Mouse (Mus musculus) thymus, postnatal 0 days (tissue): ENCODE measurements at regions not wholly inside any gene's neighbourhood (a gene's known extent, or its start where the extent isn't known, plus 50 kb on each side); places are given as distances from the start of the nearest gene placed in this dataset.
A peak's percentile ranks its signal among the peaks of the same experiment; 100 is the strongest.

Experiments used
- DNase-seq: peaks from one replicate; pipeline ENCODE4 v3.0.0-alpha.2; 2015; ENCODE audit warnings: low spot score

- DNase-seq, result no peak
These were observed 102.7 kb upstream of the Foxn2 start for GRCm38 (mm10) chr17:88337649-88338404.

- no peak for DNase-seq
These were observed 99.4 kb upstream of the Foxn2 start for GRCm38 (mm10) chr17:88341141-88341540.

- no peak for DNase-seq
These were observed 98.9 kb upstream of the Foxn2 start for GRCm38 (mm10) chr17:88341599-88341998.

GRCm38 (mm10) chr17:88343091-88343783 is 97.3 kb upstream of the Foxn2 start:
- DNase-seq, result no peak

- no peak for DNase-seq
These were observed 95.1 kb upstream of the Foxn2 start for GRCm38 (mm10) chr17:88345433-88345832.

GRCm38 (mm10) chr17:88346896-88347295 is 93.6 kb upstream of the Foxn2 start:
- no peak for DNase-seq

- no peak for DNase-seq
These were observed 90.6 kb upstream of the Foxn2 start for GRCm38 (mm10) chr17:88349825-88350460.

- DNase-seq, result no peak
These were observed 89.5 kb upstream of the Foxn2 start for GRCm38 (mm10) chr17:88350986-88351385.

GRCm38 (mm10) chr17:88352960-88353359 is 87.6 kb upstream of the Foxn2 start:
- no peak for DNase-seq

GRCm38 (mm10) chr17:88361161-88361560 is 79.3 kb upstream of the Foxn2 start:
- DNase-seq, result no peak

GRCm38 (mm10) chr17:88362404-88362803 is 78.1 kb upstream of the Foxn2 start:
- no peak for DNase-seq

- DNase-seq, result no peak
These were observed 72.6 kb upstream of the Foxn2 start for GRCm38 (mm10) chr17:88367876-88368275.

GRCm38 (mm10) chr17:88369971-88370370 is 70.5 kb upstream of the Foxn2 start:
- no peak for DNase-seq

GRCm38 (mm10) chr17:88370676-88371075 is 69.8 kb upstream of the Foxn2 start:
- DNase-seq, result no peak

GRCm38 (mm10) chr17:88378505-88378904 is 62.0 kb upstream of the Foxn2 start:
- no peak for DNase-seq

GRCm38 (mm10) chr17:88379389-88379788 is 61.1 kb upstream of the Foxn2 start:
- no peak for DNase-seq

GRCm38 (mm10) chr17:88381106-88381505 is 59.4 kb upstream of the Foxn2 start:
- peak; percentile 10 for DNase-seq

GRCm38 (mm10) chr17:88383447-88383846 is 57.1 kb upstream of the Foxn2 start:
- no peak for DNase-seq

- no peak for DNase-seq
These were observed 52.0 kb upstream of the Foxn2 start for GRCm38 (mm10) chr17:88388441-88388951.

GRCm38 (mm10) chr17:88389668-88390461 is 50.6 kb upstream of the Foxn2 start:
- no peak for DNase-seq
